Mouse (Mus musculus): ENCODE data around the gene Rassf3.

DNA sequence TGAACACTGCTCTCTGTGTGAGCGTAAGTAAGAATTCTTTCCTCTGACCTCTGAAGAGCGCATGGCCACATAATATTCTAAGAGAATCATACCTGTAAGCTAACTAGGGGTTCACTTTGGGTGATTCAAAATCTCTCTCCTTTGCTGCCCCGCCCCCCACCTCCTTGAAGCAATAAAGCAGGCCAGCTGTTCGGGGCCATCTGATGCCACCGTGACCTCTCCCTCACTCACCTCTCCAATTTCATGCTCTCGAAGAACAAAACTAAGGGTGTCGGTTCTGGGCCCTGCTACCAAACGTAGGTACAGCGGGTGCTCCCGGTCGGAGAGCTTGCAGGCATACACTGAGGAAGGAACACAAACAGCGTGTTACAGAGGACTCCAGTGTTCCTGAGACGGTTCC is 62.0 kb downstream of the Rassf3 start:
- TF ChIP-seq ZC3H11A (IDR thresholded peaks at IDR 0.05; ENCODE audit: low read depth, low read length) (no peak), CHD2 (IDR thresholded peaks at IDR 0.05; ENCODE audit: low read length) (no peak), TCF12 (IDR thresholded peaks at IDR 0.05; ENCODE audit: low read depth, low read length) (no peak), NRF1 (IDR thresholded peaks at IDR 0.05; ENCODE audit: low read depth, low read length) (no peak), CTCF (conservative IDR thresholded peaks at IDR 0.05 in 1 of 2, IDR thresholded peaks at IDR 0.05 in 1 of 2; ENCODE audit: low read depth in 2 of 2, low read length in 2 of 2) (no peak), EP300 (IDR thresholded peaks at IDR 0.05; ENCODE audit: low read length) (no peak), ETS1 (conservative IDR thresholded peaks at IDR 0.05; ENCODE audit: low read depth, low read length) (no peak), ZKSCAN1 (IDR thresholded peaks at IDR 0.05; ENCODE audit: borderline replicate concordance, low read depth, low read length) (no peak), MAFK (IDR thresholded peaks at IDR 0.05; ENCODE audit: insufficient replicate concordance, low read length) (no peak), POLR2AphosphoS2 (IDR thresholded peaks at IDR 0.05; ENCODE audit: low read depth, low read length) (no peak), BHLHE40 (IDR thresholded peaks at IDR 0.05; ENCODE audit: low read depth, low read length) (no peak), MEF2A (IDR thresholded peaks at IDR 0.05; ENCODE audit: borderline replicate concordance, low read depth, low read length) (no peak), POLR2A (IDR thresholded peaks at IDR 0.05; ENCODE audit: low read depth, low read length) (no peak), SMC3 (IDR thresholded peaks at IDR 0.05; ENCODE audit: low read depth, low read length) (no peak)

Data from CH12.LX (cell line).